Mouse (Mus musculus) spleen, adult 2 months (tissue): ENCODE data around the gene Lama5. TPM values are rescaled to one million over a fixed set of nuclear protein-coding genes. Genes with fewer than 3 reads are reported as not detected.

Experiments used
- DNase-seq, 2 experiments: peaks; one replicate each; pipeline versions ENCODE4 v3.0.0 to v3.0.0-alpha.2; 2012 to 2021; ENCODE audit warnings: low spot score in 2 of 2, low read depth in 1 of 2
- H3K27ac ChIP-seq: fragments of 200-500 bp; 2 replicates; pipeline ENCODE4 v1.5.1; 2012; ENCODE audit warnings: low read length, inconsistent platforms; ENCODE audit not compliant: insufficient read depth
- H3K27me3 ChIP-seq: fragments of 200-500 bp; 2 replicates; pipeline ENCODE4 v1.6.1; 2012; ENCODE audit warnings: mild to moderate bottlenecking, moderate library complexity, low read length, inconsistent platforms; ENCODE audit not compliant: control insufficient read depth, insufficient read depth
- H3K36me3 ChIP-seq: fragments of 200-500 bp; 2 replicates; pipeline ENCODE4 v1.6.1; 2012; ENCODE audit warnings: mild to moderate bottlenecking, low read length, inconsistent platforms; ENCODE audit not compliant: control insufficient read depth, insufficient read depth
- H3K4me1 ChIP-seq: fragments of 200-500 bp; 2 replicates; pipeline ENCODE4 v1.6.1; 2011; ENCODE audit warnings: inconsistent platforms; ENCODE audit not compliant: control insufficient read depth, insufficient read depth, insufficient read length
- H3K4me3 ChIP-seq: fragments of 200-500 bp; 2 replicates; pipeline ENCODE4 v1.5.1; 2011; ENCODE audit warnings: mild to moderate bottlenecking, inconsistent platforms; ENCODE audit not compliant: insufficient read depth, insufficient read length; ENCODE audit errors: extremely low read depth
- CTCF ChIP-seq: fragments of 200-500 bp; IDR thresholded peaks from 2 replicates; pipeline ENCODE4 v1.5.1; 2011; ENCODE audit warnings: mild to moderate bottlenecking, inconsistent platforms; ENCODE audit not compliant: insufficient read depth, insufficient read length, insufficient replicate concordance; ENCODE audit errors: extremely low read depth
- POLR2A ChIP-seq: fragments of 200-500 bp; IDR thresholded peaks from 2 replicates; pipeline ENCODE4 v1.6.1; 2011; ENCODE audit warnings: low read depth, low read length, inconsistent platforms
- WGBS: fragments of 180-500 bp; shearing (Covaris S2); methylation state at CpG from one replicate; pipeline ENCODE4 v1.1.7; 2018; 5-methylcytosine and 5-hydroxymethylcytosine counted together
- polyA plus RNA-seq: library from polyadenylated mRNA; depleted of rRNA; stranded (reverse); fragments of >200 nt; gene quantifications from 2 replicates; pipeline ENCODE4 v1.2.3, GENCODE M21; 2012

The Lama5 gene
- polyA plus RNA-seq, 1 experiment = 8.4 TPM

- Histone ChIP-seq H3K27me3 (no peaks in the 10 kb centered on the region), H3K36me3 (no peaks in the 10 kb centered on the region), H3K4me3 (no peak overlapping the region), H3K4me1 (no peaks in the 10 kb centered on the region), H3K27ac (no peak overlapping the region)
- peak; percentile 71; the same call in 1 of the 2 replicates for TF ChIP-seq CTCF
- no peak for TF ChIP-seq POLR2A
- peak; percentile 64 to 73 for DNase-seq
- 29% methylated on average over 11 of the region's 11 CpGs for WGBS
Observed at GRCm38 (mm10) chr2:180250930-180251611, 25.4 kb upstream of the Lama5 start.

GRCm38 (mm10) chr2:180248947-180249660 lies 23.4 kb upstream of the Lama5 start:
- 87% methylated on average over 9 of the region's 9 CpGs for WGBS
- DNase-seq = no peak
- H3K27ac ChIP-seq = no peak overlapping the region

GRCm38 (mm10) chr2:180247916-180248315 lies 22.3 kb upstream of the Lama5 start:
- Histone ChIP-seq H3K4me1 (no peaks in the 10 kb centered on the region), H3K27me3 (no peaks in the 10 kb centered on the region), H3K4me3 (no peak overlapping the region), H3K36me3 (no peaks in the 10 kb centered on the region), H3K27ac (no peak overlapping the region)
- TF ChIP-seq CTCF (no peak), POLR2A (no peak)
- WGBS = 88% methylated on average over 5 of the region's 5 CpGs
- DNase-seq = no peak

More at GRCm38 (mm10) chr2:180248947-180249660, 23.4 kb upstream of the Lama5 start:
- Histone ChIP-seq H3K27me3 (no peaks in the 10 kb centered on the region), H3K36me3 (no peaks in the 10 kb centered on the region), H3K4me1 (no peaks in the 10 kb centered on the region), H3K4me3 (no peak overlapping the region)
- TF ChIP-seq POLR2A (no peak), CTCF (no peak)

GRCm38 (mm10) chr2:180243108-180243507 lies 17.4 kb upstream of the Lama5 start:
- Histone ChIP-seq H3K27me3 (no peaks in the 10 kb centered on the region), H3K36me3 (no peaks in the 10 kb centered on the region), H3K4me3 (no peak overlapping the region), H3K4me1 (no peaks in the 10 kb centered on the region), H3K27ac (no peak overlapping the region)
- TF ChIP-seq CTCF = no peak
- no peak for TF ChIP-seq POLR2A
- WGBS = 93% methylated on average over 4 of the region's 4 CpGs
- no peak for DNase-seq

- H3K36me3 ChIP-seq = no peaks in the 10 kb centered on the region
- TF ChIP-seq POLR2A (no peak), CTCF (no peak)
- H3K4me3 ChIP-seq = no peak overlapping the region
- H3K27me3 ChIP-seq = no peaks in the 10 kb centered on the region
- DNase-seq = no peak
- 52% methylated on average over 5 of the region's 5 CpGs for WGBS
- H3K27ac ChIP-seq = no peak overlapping the region
- H3K4me1 ChIP-seq = no peaks in the 10 kb centered on the region
Observed at GRCm38 (mm10) chr2:180238591-180238990, 12.9 kb upstream of the Lama5 start.

GRCm38 (mm10) chr2:180237601-180238345 lies 12.1 kb upstream of the Lama5 start:
- no peak for DNase-seq
- TF ChIP-seq POLR2A = no peak
- no peak for TF ChIP-seq CTCF
- H3K4me3 ChIP-seq = no peak overlapping the region
- H3K27ac ChIP-seq = no peak overlapping the region
- H3K36me3 ChIP-seq = no peaks in the 10 kb centered on the region
- H3K4me1 ChIP-seq = no peaks in the 10 kb centered on the region
- H3K27me3 ChIP-seq = no peaks in the 10 kb centered on the region
- WGBS = 85% methylated on average over 7 of the region's 7 CpGs
